Mouse (Mus musculus): Measurements from ENCODE around the gene Mknk1. TPM values are rescaled to one million over a fixed set of nuclear protein-coding genes. Genes with fewer than 3 reads are reported as not detected.
A peak's percentile ranks its signal among the peaks of the same experiment; 100 is the strongest.

The Mknk1 gene
- polyA plus RNA-seq, 1 experiment from 2014 or later = 23.3 TPM

DNA sequence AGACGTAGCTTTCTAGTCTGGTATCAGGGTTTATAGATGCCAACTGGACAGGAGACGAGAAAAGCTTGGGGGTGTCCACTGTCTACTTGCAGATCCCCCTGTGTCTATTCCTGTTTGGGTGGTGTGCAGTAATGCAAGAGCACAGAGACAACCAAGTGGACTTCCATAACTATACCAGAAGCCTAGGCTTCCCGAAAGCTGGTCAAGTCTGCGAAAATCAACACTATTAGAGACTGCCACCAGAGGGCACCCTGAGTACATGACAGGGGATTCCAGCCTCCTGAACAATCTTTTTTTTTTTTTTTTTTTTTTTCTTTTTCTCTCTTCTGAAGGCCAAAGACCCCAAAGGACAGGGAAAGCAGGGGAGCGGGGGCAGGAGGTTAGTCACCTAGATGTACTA is 63.8 kb downstream of the Mknk1 start:
- ATAC-seq = no peak
- Histone ChIP-seq H3K9me3 (no peaks in the 10 kb centered on the region), H3K36me3 (no peaks in the 10 kb centered on the region), H3K4me1 (replicated peaks) (peaks cover 41% of the 10 kb centered on the region), H3K4me3 (replicated peaks) (no peak overlapping the region), H3K27ac (no peak overlapping the region), H3K4me2 (replicated peaks) (no peak overlapping the region), H3K9ac (replicated peaks) (no peak overlapping the region), H3K27me3 (peaks cover 92% of the 10 kb centered on the region)
- WGBS = 19% methylated on average over 5 of the region's 5 CpGs

- Histone ChIP-seq H3K9me3 (no peaks in the 10 kb centered on the region), H3K27me3 (peaks cover 86% of the 10 kb centered on the region), H3K4me3 (replicated peaks) (no peak overlapping the region), H3K4me2 (replicated peaks) (no peak overlapping the region), H3K9ac (replicated peaks) (0 out of 2 replicates have a peak overlapping the region, but pooled peaks have one; percentile 2), H3K4me1 (replicated peaks) (peaks cover 42% of the 10 kb centered on the region), H3K27ac (no peak overlapping the region), H3K36me3 (no peaks in the 10 kb centered on the region)
- WGBS = 2% methylated on average over 12 of the region's 12 CpGs
- ATAC-seq = peak; percentile 28; the same call in 1 of the 2 replicates
Observed at GRCm38 (mm10) chr4:115904375-115904774, 65.4 kb downstream of the Mknk1 start.

DNA sequence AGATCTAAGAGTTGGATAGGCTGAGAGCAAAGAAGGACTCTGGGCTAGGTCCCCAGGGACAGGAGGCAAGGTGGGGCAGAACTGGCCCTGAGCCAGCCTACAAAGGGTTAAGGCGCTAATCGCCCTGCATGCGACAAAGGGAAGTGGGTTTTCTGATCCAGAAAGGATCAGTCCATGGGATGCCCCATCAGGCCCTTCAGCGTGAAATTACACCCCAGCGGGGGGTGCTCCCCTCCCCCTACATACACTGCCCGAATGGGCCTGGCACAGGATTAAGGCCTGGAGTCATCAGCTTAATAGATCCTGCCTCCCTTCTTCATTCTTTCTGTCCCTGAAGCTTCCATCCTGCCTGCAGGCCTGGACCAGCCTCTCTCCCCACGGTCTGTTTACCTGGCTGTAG is 66.7 kb downstream of the Mknk1 start:
- ATAC-seq = peak; percentile 71
- no peaks in the 10 kb centered on the region for H3K36me3 ChIP-seq
- H3K4me3 ChIP-seq (replicated peaks) = no peak overlapping the region
- 2% methylated on average over 7 of the region's 7 CpGs for WGBS
- no peak overlapping the region for H3K4me2 ChIP-seq (replicated peaks)
- H3K9ac ChIP-seq (replicated peaks) = no peak overlapping the region
- no peaks in the 10 kb centered on the region for H3K9me3 ChIP-seq
- peaks cover 42% of the 10 kb centered on the region for H3K4me1 ChIP-seq (replicated peaks)
- H3K27ac ChIP-seq = no peak overlapping the region
- H3K27me3 ChIP-seq = peaks cover 73% of the 10 kb centered on the region

DNA sequence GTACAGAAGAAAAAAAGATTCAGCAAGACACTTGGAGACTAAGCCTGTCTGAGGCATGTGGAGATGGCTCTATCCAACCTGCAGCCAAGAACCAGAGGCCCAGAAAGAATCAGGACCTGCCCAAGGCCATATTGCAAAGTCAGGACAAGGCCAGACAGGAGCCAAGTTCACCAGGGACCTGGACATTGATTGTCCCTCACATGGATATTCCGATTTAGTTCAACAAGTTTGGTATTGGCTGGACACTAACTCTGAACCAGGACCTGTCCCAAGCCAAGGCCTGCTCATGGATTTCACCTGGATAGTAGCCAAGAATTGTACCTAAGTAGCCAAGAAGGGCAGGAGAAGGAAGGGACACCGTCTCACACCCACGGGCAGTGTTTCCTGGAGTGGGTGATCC is 67.8 kb downstream of the Mknk1 start:
- 96% methylated on average over 3 of the region's 3 CpGs for WGBS
- Histone ChIP-seq H3K9ac (replicated peaks) (no peak overlapping the region), H3K4me2 (replicated peaks) (no peak overlapping the region), H3K27ac (no peak overlapping the region), H3K27me3 (peaks cover 70% of the 10 kb centered on the region), H3K4me1 (replicated peaks) (peaks cover 51% of the 10 kb centered on the region), H3K4me3 (replicated peaks) (no peak overlapping the region), H3K9me3 (no peaks in the 10 kb centered on the region), H3K36me3 (no peaks in the 10 kb centered on the region)
- ATAC-seq = no peak

- no peak overlapping the region for H3K4me2 ChIP-seq (replicated peaks)
- WGBS = 65% methylated on average over 1 of the region's 1 CpGs
- peaks cover 67% of the 10 kb centered on the region for H3K27me3 ChIP-seq
- no peak for ATAC-seq
- peaks cover 54% of the 10 kb centered on the region for H3K4me1 ChIP-seq (replicated peaks)
- H3K4me3 ChIP-seq (replicated peaks) = no peak overlapping the region
- no peaks in the 10 kb centered on the region for H3K9me3 ChIP-seq
- no peak overlapping the region for H3K27ac ChIP-seq
- H3K36me3 ChIP-seq = no peaks in the 10 kb centered on the region
- H3K9ac ChIP-seq (replicated peaks) = no peak overlapping the region
Observed at GRCm38 (mm10) chr4:115907994-115908393, 69.0 kb downstream of the Mknk1 start.

GRCm38 (mm10) chr4:115908641-115909040 is 69.6 kb downstream of the Mknk1 start:
- no peak overlapping the region for H3K27ac ChIP-seq
- H3K4me3 ChIP-seq (replicated peaks) = no peak overlapping the region
- peaks cover 68% of the 10 kb centered on the region for H3K27me3 ChIP-seq
- H3K9me3 ChIP-seq = no peaks in the 10 kb centered on the region
- peaks cover 54% of the 10 kb centered on the region for H3K4me1 ChIP-seq (replicated peaks)
- H3K4me2 ChIP-seq (replicated peaks) = no peak overlapping the region
- WGBS = 6% methylated on average over 7 of the region's 7 CpGs
- ATAC-seq = peak; percentile 76
- H3K9ac ChIP-seq (replicated peaks) = no peak overlapping the region
- no peaks in the 10 kb centered on the region for H3K36me3 ChIP-seq

- no peak overlapping the region for H3K9ac ChIP-seq (replicated peaks)
- no peaks in the 10 kb centered on the region for H3K9me3 ChIP-seq
- 4% methylated on average over 4 of the region's 4 CpGs for WGBS
- peaks cover 27% of the 10 kb centered on the region for H3K4me1 ChIP-seq (replicated peaks)
- no peak overlapping the region for H3K4me2 ChIP-seq (replicated peaks)
- 0 out of 2 replicates have a peak, but pooled peaks have one; percentile 17 for ATAC-seq
- no peak overlapping the region for H3K4me3 ChIP-seq (replicated peaks)
- H3K36me3 ChIP-seq = no peaks in the 10 kb centered on the region
- H3K27ac ChIP-seq = no peak overlapping the region
- peaks cover 48% of the 10 kb centered on the region for H3K27me3 ChIP-seq
Observed at GRCm38 (mm10) chr4:115911586-115911985, 72.6 kb downstream of the Mknk1 start.

- 76% methylated on average over 16 of the region's 16 CpGs for WGBS
- Histone ChIP-seq H3K4me2 (replicated peaks) (no peak overlapping the region), H3K36me3 (peaks cover 11% of the 10 kb centered on the region), H3K4me1 (replicated peaks) (no peaks in the 10 kb centered on the region), H3K9ac (replicated peaks) (no peak overlapping the region), H3K27me3 (peaks cover 28% of the 10 kb centered on the region), H3K9me3 (no peaks in the 10 kb centered on the region), H3K4me3 (replicated peaks) (no peak overlapping the region), H3K27ac (no peak overlapping the region)
- ATAC-seq = no peak
Observed at GRCm38 (mm10) chr4:115919911-115920310, 80.9 kb downstream of the Mknk1 start.

GRCm38 (mm10) chr4:115922688-115923087 is 83.7 kb downstream of the Mknk1 start:
- Histone ChIP-seq H3K27me3 (peaks cover 19% of the 10 kb centered on the region), H3K4me2 (replicated peaks) (no peak overlapping the region), H3K4me1 (replicated peaks) (no peaks in the 10 kb centered on the region), H3K9ac (replicated peaks) (no peak overlapping the region), H3K36me3 (peaks cover 11% of the 10 kb centered on the region), H3K27ac (no peak overlapping the region), H3K9me3 (no peaks in the 10 kb centered on the region), H3K4me3 (replicated peaks) (no peak overlapping the region)
- 95% methylated on average over 5 of the region's 5 CpGs for WGBS
- ATAC-seq = no peak

DNA sequence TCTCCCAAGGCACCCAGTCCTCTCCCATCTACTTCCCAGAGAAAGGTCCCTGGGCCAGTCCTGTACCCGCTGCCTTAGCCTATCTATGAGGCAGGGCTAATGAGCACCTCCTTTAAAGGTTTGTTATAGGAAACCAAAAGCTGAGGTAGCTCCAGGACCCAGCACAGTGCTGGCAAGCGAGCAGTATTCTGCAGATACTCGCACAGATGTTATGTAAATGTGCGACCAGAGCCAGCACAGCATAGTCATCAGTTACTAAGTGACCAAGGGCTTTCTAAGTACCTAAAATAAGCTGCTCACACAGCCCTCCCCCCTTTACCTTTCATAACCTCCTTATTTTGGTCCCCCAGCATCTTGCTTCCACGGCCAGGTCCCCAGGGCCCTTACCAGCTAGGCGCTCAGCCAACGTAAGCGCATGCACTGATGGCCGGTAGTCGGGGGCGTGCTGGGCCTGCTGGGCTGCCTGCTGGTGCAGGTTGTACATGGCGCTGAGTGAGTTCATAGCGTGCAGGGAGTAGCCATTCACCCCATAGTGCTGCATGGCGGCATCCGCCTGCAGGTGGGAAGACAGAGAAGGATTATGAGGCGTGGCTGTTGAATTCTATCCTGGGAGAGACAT is 84.4 kb downstream of the Mknk1 start:
- Histone ChIP-seq H3K9ac (replicated peaks) (no peak overlapping the region), H3K36me3 (peaks cover 11% of the 10 kb centered on the region), H3K4me2 (replicated peaks) (no peak overlapping the region), H3K4me1 (replicated peaks) (0 out of 2 replicates have a peak, but pooled peaks cover under 1% of the 10 kb centered on the region), H3K27me3 (peaks cover 13% of the 10 kb centered on the region), H3K9me3 (no peaks in the 10 kb centered on the region), H3K4me3 (replicated peaks) (no peak overlapping the region), H3K27ac (no peak overlapping the region)
- ATAC-seq = no peak
- WGBS = 80% methylated on average over 16 of the region's 16 CpGs

DNA sequence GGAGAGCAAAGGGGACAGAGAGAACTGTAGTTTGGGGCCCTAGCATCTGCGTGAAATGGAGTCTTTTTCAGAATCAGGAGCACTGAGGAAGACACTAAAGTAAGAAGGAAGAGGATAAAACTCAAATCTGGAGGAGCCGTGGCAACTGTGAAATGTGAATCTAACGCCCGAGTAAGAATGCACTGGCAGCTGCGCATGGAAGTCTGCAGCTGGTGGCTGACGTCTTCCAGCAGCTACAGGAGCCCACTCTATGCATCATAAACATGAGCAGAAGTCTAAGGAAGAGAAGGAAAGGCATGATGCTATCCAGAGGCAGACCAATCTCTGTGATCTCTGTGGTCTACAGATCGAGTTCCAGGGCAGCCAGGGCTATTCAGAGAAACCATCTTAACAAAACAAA is 88.6 kb downstream of the Mknk1 start:
- H3K4me2 ChIP-seq (replicated peaks) = no peak overlapping the region
- no peak overlapping the region for H3K27ac ChIP-seq
- ATAC-seq = no peak
- H3K36me3 ChIP-seq = peaks cover 4% of the 10 kb centered on the region; the same call in 1 of the 2 replicates
- peaks cover 40% of the 10 kb centered on the region for H3K27me3 ChIP-seq
- 0 out of 2 replicates have a peak, but pooled peaks cover 3% of the 10 kb centered on the region for H3K4me1 ChIP-seq (replicated peaks)
- no peaks in the 10 kb centered on the region for H3K9me3 ChIP-seq
- WGBS = 76% methylated on average over 7 of the region's 7 CpGs
- no peak overlapping the region for H3K4me3 ChIP-seq (replicated peaks)
- no peak overlapping the region for H3K9ac ChIP-seq (replicated peaks)
